Mouse (Mus musculus): ENCODE measurements around the gene Cpa1.

DNA sequence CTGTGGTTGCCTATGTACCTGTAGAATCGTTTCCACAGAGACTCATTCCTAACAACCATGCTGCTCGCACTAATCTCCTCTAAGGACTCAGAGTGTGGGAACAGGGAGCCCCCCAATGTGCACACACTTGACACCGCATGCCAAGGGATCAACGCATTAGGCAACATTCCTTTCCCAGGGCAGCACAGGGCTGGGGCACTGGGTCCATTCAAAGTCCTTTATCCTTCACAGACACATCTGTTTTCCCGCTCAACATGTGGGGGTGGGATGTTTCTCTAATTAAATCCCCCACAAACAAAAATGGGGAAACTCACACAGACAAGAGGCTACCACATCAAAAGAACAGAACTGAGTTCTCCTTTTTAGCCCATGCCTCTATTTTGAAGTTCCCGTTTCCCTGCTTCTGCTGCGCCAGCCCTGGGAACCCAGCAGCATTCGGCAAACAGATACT lies 22.5 kb upstream of the Cpa1 start:
- TF ChIP-seq POLR2A (IDR thresholded peaks at IDR 0.05; ENCODE audit: control insufficient read depth, low read depth, low read length) (no peak), CTCF (IDR thresholded peaks at IDR 0.05; ENCODE audit: control insufficient read depth, insufficient read depth, insufficient replicate concordance, low read depth, low read length) (no peak)
